Mouse (Mus musculus) midbrain, embryonic 12.5 days (tissue): ENCODE measurements around the gene Krt71. TPM values are rescaled to one million over a fixed set of nuclear protein-coding genes. Genes with fewer than 3 reads are reported as not detected.
"Not testable (repeated sequence)": the region's sequence is repeated elsewhere in the genome, so short reads cannot be mapped to it uniquely, and the experiment has no call there.

Experiments used
- ATAC-seq: fragments of 200-750 bp; cut with Nextera tagmentation; 2 replicates; pipeline ENCODE4 v1.8.0; 2017; ENCODE audit warnings: low read depth, moderate TSS enrichment, moderate library complexity; ENCODE audit not compliant: low FRiP score
- H3K27ac ChIP-seq: fragments of 300-500 bp; sonication (generic); replicated peaks from 2 replicates; pipeline ENCODE4 v1.5.1; 2016; ENCODE audit warnings: mild to moderate bottlenecking
- H3K27me3 ChIP-seq: fragments of 300-500 bp; sonication (generic); 2 replicates; pipeline ENCODE4 v1.6.1; 2016; ENCODE audit warnings: mild to moderate bottlenecking
- H3K36me3 ChIP-seq: fragments of 300-500 bp; sonication (generic); 2 replicates; pipeline ENCODE4 v1.6.1; 2016
- H3K4me1 ChIP-seq: fragments of 300-500 bp; sonication (generic); 2 replicates; pipeline ENCODE4 v1.6.1; 2016
- H3K4me2 ChIP-seq: fragments of 300-500 bp; sonication (generic); replicated peaks from 2 replicates; pipeline ENCODE4 v1.6.1; 2016; ENCODE audit warnings: mild to moderate bottlenecking, moderate library complexity
- H3K4me3 ChIP-seq: fragments of 300-500 bp; sonication (generic); 2 replicates; pipeline ENCODE4 v1.5.1; 2016; ENCODE audit warnings: mild to moderate bottlenecking
- H3K9ac ChIP-seq: fragments of 300-500 bp; sonication (generic); replicated peaks from 2 replicates; pipeline ENCODE4 v1.6.1; 2016; ENCODE audit warnings: mild to moderate bottlenecking, moderate library complexity
- H3K9me3 ChIP-seq: fragments of 300-500 bp; sonication (generic); 2 replicates; pipeline ENCODE4 v1.6.1; 2016; ENCODE audit warnings: mild to moderate bottlenecking
- WGBS: fragments of 180-500 bp; shearing (Covaris S2); methylation state at CpG from one replicate; pipeline ENCODE4 v1.1.7; 2016; 5-methylcytosine and 5-hydroxymethylcytosine counted together
- polyA plus RNA-seq: library from polyadenylated mRNA; unstranded; fragments of >200 nt; fragmentation: Nextera tagmentation; extraction: Ambion mirVana; gene quantifications from 2 replicates; pipeline ENCODE4 v1.2.1, GENCODE M21; 2016

The Krt71 gene
- polyA plus RNA-seq, 1 experiment from 2014 or later, result not detected

- 79% methylated on average over 13 of the region's 13 CpGs for WGBS
- ATAC-seq, result no peak
- Histone ChIP-seq H3K36me3 (no peaks in the 10 kb centered on the region), H3K4me2 (no peak within 1 kb of the TSS), H3K4me1 (no peaks in the 10 kb centered on the region), H3K27ac (no peak within 1 kb of the TSS), H3K27me3 (no peaks in the 10 kb centered on the region), H3K9ac (no peak within 1 kb of the TSS), H3K4me3 (no peak within 1 kb of the TSS), H3K9me3 (no peaks in the 10 kb centered on the region)
Measured at GRCm38 (mm10) chr15:101712720-101713119, 30.2 kb downstream of the Krt71 start, which contains the start of gene Krt5. Gene Krt5 (minus strand): TSS chr15:101712898.

GRCm38 (mm10) chr15:101708683-101709082 is 34.2 kb downstream of the Krt71 start:
- Histone ChIP-seq H3K9ac (no peak overlapping the region), H3K4me2 (no peak overlapping the region), H3K9me3 (no peaks in the 10 kb centered on the region), H3K27me3 (no peaks in the 10 kb centered on the region), H3K4me3 (no peak overlapping the region), H3K4me1 (no peaks in the 10 kb centered on the region), H3K36me3 (no peaks in the 10 kb centered on the region), H3K27ac (no peak overlapping the region)
- ATAC-seq, result no peak
- WGBS, result 63% methylated on average over 11 of the region's 11 CpGs

GRCm38 (mm10) chr15:101707454-101707853 is 35.5 kb downstream of the Krt71 start:
- Histone ChIP-seq H3K4me3 (no peak overlapping the region), H3K27ac (no peak overlapping the region), H3K27me3 (no peaks in the 10 kb centered on the region), H3K4me1 (no peaks in the 10 kb centered on the region), H3K4me2 (no peak overlapping the region), H3K36me3 (no peaks in the 10 kb centered on the region), H3K9me3 (no peaks in the 10 kb centered on the region), H3K9ac (no peak overlapping the region)
- 90% methylated on average over 9 of the region's 9 CpGs for WGBS
- no peak for ATAC-seq

GRCm38 (mm10) chr15:101704066-101704465 is 38.8 kb downstream of the Krt71 start:
- H3K4me2 ChIP-seq, result no peak overlapping the region
- no peak overlapping the region for H3K4me3 ChIP-seq
- WGBS, result 69% methylated on average over 4 of the region's 4 CpGs
- no peaks in the 10 kb centered on the region for H3K4me1 ChIP-seq
- no peaks in the 10 kb centered on the region for H3K36me3 ChIP-seq
- no peak overlapping the region for H3K9ac ChIP-seq
- ATAC-seq, result no peak
- no peak overlapping the region for H3K27ac ChIP-seq
- no peaks in the 10 kb centered on the region for H3K27me3 ChIP-seq
- no peaks in the 10 kb centered on the region for H3K9me3 ChIP-seq

DNA sequence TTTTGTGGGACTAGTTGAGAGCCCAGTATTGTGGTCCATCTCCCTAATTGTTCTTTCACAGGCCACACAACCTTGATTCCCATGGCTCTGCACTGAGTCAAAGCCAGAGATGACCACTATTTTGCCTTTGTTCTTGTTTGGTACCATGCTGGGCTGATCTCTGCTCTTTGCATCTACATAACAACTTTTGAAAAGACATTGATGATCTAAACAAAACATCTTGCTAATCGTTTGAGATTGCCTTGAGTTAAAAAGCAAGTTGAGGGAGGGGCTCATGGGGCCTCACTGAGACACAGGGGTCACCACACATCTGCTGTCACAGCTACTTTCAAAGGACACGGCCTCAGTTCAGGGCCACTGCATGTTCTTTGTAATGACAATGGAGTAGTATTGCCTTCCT is 40.5 kb downstream of the Krt71 start:
- Histone ChIP-seq H3K4me1 (no peaks in the 10 kb centered on the region), H3K36me3 (no peaks in the 10 kb centered on the region), H3K27ac (no peak overlapping the region), H3K4me2 (no peak overlapping the region), H3K9ac (no peak overlapping the region), H3K27me3 (no peaks in the 10 kb centered on the region), H3K9me3 (no peaks in the 10 kb centered on the region), H3K4me3 (no peak overlapping the region)
- WGBS, result 22% methylated on average over 2 of the region's 2 CpGs
- ATAC-seq, result no peak

- Histone ChIP-seq H3K9me3 (no peaks in the 10 kb centered on the region), H3K27me3 (no peaks in the 10 kb centered on the region), H3K9ac (no peak overlapping the region), H3K36me3 (no peaks in the 10 kb centered on the region), H3K27ac (no peak overlapping the region), H3K4me3 (no peak overlapping the region), H3K4me1 (no peaks in the 10 kb centered on the region), H3K4me2 (no peak overlapping the region)
- no peak for ATAC-seq
- WGBS, result 86% methylated on average over 8 of the region's 8 CpGs
Measured at GRCm38 (mm10) chr15:101699866-101700265, 43.0 kb downstream of the Krt71 start.

DNA sequence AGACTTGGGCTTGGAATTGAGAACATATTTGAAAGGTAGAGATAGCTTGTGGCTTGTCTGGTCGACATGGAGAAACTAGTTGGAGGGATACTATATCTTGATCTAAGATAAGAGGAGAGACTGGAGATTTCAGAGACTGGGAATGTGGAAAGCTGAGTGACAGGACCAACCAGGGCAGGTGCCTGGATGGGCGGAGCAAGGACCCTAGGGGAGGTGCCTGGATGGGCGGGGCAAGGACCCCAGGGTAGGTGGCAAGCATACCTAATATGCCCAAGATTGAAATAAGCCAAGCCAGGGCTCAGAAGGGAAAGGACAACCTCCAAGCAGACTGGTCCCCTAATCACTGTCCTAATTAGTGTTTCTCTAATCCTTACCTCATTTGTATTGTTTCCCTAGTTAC is 43.7 kb downstream of the Krt71 start:
- H3K4me1 ChIP-seq, result no peaks in the 10 kb centered on the region
- no peak overlapping the region for H3K27ac ChIP-seq
- H3K4me2 ChIP-seq, result no peak overlapping the region
- no peaks in the 10 kb centered on the region for H3K9me3 ChIP-seq
- no peaks in the 10 kb centered on the region for H3K27me3 ChIP-seq
- H3K36me3 ChIP-seq, result no peaks in the 10 kb centered on the region
- 71% methylated on average over 3 of the region's 3 CpGs for WGBS
- ATAC-seq, result no peak
- no peak overlapping the region for H3K4me3 ChIP-seq
- H3K9ac ChIP-seq, result no peak overlapping the region

GRCm38 (mm10) chr15:101697326-101698188 is 45.4 kb downstream of the Krt71 start:
- 76% methylated on average over 8 of the region's 8 CpGs for WGBS
- Histone ChIP-seq H3K27me3 (no peaks in the 10 kb centered on the region), H3K9ac (no peak overlapping the region), H3K4me2 (no peak overlapping the region), H3K4me3 (no peak overlapping the region), H3K4me1 (no peaks in the 10 kb centered on the region), H3K9me3 (no peaks in the 10 kb centered on the region), H3K36me3 (no peaks in the 10 kb centered on the region), H3K27ac (no peak overlapping the region)
- no peak for ATAC-seq

GRCm38 (mm10) chr15:101694207-101694606 is 48.7 kb downstream of the Krt71 start, which contains the start of gene Krt6a:
Gene Krt6a (minus strand): TSS chr15:101694307.
- no peaks in the 10 kb centered on the region for H3K9me3 ChIP-seq
- H3K4me3 ChIP-seq, result no peak within 1 kb of the TSS
- no peaks in the 10 kb centered on the region for H3K27me3 ChIP-seq
- 85% methylated on average over 5 of the region's 5 CpGs for WGBS
- H3K4me2 ChIP-seq, result no peak within 1 kb of the TSS
- ATAC-seq, result no peak
- H3K36me3 ChIP-seq, result no peaks in the 10 kb centered on the region
- H3K4me1 ChIP-seq, result no peaks in the 10 kb centered on the region
- H3K27ac ChIP-seq, result no peak within 1 kb of the TSS
- no peak within 1 kb of the TSS for H3K9ac ChIP-seq

DNA sequence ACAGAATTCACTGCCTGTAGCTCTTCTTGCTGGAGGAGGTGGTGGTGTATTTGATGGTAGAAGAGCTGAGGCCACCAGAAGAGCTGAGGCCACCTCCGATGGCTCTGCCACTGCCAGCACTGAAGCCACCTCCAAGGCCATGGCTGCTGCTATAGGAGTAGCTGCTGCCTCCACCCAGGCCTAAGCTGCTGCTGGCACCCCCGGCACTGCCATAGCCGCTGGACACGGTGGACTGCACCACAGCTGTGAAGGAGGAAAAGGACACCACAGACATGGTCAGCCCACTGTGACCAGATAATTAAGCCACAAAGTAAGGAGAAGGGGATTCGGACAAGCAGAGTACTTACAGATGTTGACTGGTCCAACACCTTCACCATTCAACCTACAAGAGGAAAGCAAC is 52.4 kb downstream of the Krt71 start:
- H3K4me3 ChIP-seq, H3K9ac ChIP-seq, H3K4me2 ChIP-seq, ATAC-seq, H3K36me3 ChIP-seq, H3K9me3 ChIP-seq, H3K27me3 ChIP-seq, H3K4me1 ChIP-seq, H3K27ac ChIP-seq: not testable (repeated sequence)
- 89% methylated on average over 5 of the region's 5 CpGs for WGBS

DNA sequence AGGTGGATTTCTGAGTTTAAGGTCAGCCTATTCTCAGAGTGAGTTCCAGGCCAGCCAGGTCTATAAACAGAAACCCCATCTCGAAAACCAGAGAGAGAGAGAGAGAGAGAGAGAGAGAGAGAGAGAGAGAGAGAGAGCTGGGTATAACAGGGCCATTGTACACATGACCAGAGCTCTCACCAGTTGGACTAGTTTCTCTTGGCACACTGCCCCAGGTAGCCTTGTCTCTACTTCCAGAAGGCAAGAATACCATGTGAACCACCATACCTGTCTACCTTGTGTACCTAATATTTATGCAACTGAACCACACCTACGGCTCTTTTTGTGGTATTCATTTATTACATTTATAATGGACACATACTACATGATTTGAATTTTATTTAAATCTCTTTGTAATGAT is 54.7 kb downstream of the Krt71 start:
- no peaks in the 10 kb centered on the region for H3K36me3 ChIP-seq
- H3K4me3 ChIP-seq, result no peak overlapping the region
- no peaks in the 10 kb centered on the region for H3K27me3 ChIP-seq
- WGBS, result 81% methylated on average over 2 of the region's 2 CpGs
- H3K9ac ChIP-seq, result no peak overlapping the region
- no peaks in the 10 kb centered on the region for H3K9me3 ChIP-seq
- no peak for ATAC-seq
- no peak overlapping the region for H3K4me2 ChIP-seq
- no peak overlapping the region for H3K27ac ChIP-seq
- H3K4me1 ChIP-seq, result no peaks in the 10 kb centered on the region
